Mouse (Mus musculus) testis, postnatal 10 days (tissue): ENCODE data around the gene Tbc1d1.

Source experiments
- DNase-seq: peaks from one replicate; pipeline ENCODE4 v3.0.0; 2021; ENCODE audit warnings: low spot score

Tbc1d1 gene

DNA sequence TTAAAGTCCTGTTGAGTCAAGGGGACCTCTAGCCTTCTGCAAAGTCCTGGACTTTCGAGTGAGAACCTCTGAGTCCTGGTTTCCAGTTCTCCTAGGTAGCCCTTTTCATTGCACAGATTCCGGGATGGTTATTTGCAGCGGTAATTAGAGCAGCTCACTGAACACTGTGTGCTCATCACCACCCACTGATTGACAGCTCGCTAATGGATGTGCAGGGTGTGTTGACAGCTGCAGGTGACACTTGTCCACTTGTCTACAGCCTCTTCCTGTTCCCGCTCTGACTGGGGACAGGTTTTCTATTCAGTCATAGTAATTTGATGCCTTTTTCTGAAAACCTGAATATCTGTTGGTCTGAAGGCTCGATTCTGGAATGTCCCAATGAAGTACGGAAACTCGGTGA is 50.8 kb downstream of the Tbc1d1 start:
- no peak for DNase-seq

DNA sequence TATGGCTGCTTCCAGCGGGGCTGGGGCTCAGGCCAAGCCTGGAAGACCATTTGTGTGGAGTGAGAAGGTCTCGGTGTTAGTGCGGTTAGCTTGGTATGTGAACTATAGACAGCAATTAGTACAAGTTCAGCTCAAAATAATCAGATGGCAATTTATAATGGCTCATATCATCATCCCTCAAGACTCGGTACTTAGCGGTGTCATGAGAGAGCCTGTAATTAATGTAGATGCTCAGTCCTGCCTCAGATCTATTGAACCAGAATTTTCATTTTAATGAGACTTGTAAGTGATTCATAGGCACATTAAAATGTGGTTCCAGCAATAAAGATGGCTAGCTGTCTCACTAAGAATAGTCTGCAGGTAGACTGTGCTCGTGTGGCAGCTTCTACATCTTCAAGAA is 51.7 kb downstream of the Tbc1d1 start:
- DNase-seq: no peak

DNA sequence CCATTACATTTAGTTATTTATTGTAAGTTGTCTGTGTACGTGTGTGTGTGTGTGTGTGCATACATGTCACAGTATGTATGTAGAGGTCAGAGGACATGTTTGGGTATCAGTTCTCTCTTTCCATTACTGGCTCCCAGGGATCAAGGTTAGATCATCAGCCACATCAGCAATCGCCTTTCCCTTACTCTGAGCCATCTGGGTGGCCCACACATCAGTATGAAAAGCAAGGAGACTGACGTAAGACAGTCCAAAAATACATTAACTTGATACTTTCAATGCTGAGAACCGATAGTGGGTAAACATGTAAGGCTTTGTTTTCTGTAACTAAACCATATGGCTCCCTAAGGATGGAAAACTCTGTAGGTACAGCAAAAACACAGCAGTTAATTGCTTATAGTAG is 54.7 kb downstream of the Tbc1d1 start:
- no peak for DNase-seq

DNA sequence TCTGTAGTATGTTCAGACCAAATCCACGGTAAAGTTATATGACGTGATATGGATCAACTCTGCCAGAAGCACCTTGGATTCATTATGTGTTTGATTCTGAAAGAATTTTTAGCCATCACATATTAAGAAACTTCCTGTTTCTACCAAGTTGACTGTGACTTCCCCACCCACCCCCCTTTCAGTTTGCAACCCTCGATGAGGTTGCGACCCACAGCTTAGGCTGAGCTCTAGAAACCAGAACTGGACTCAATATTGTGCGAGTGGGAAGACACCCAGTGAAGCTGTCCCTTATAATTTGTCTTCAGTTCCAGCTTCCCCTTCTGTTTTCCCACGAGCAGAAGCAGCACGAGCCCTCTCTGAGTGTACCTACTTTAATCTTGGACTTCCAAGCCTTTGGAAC is 55.2 kb downstream of the Tbc1d1 start:
- no peak for DNase-seq

DNA sequence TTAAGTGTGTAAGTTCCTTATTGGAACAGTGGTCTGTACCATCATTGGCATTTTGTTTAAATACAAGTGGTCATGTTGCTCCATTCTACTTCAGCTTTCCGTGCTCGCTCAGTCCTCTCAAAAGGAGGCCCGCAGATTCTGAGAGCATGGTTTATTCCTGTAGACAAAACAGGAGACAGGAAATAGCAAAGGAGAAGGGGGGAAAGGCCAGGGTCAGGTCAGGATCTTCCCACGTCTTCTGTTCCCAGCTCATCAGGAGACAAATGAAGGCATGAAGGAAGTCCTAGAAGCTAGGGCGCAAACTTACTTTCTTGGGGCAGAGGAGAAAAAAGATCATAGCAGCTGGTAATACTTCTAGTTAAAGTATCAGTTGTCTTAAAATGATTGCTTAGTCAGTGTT is 56.1 kb downstream of the Tbc1d1 start:
- DNase-seq: no peak

DNA sequence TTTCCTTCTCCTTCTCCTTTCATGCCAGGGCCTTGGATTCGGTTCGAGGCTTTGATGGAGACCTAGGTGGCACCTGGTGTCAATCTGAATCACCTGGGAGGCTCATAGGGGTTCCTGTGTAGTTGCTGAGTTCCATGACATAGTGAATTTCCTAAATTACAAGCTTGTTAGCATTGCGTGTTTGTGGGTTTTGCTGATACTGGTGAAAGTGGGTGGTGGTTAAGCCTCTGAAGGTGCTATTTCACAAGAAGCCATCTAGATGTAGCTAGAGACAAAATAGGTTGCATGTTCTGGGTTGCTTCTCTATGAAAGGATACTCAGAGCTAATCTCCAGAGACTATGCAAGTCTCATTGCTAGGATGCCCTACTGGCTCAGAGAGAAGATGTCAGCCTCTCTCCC is 56.5 kb downstream of the Tbc1d1 start:
- DNase-seq: no peak

DNA sequence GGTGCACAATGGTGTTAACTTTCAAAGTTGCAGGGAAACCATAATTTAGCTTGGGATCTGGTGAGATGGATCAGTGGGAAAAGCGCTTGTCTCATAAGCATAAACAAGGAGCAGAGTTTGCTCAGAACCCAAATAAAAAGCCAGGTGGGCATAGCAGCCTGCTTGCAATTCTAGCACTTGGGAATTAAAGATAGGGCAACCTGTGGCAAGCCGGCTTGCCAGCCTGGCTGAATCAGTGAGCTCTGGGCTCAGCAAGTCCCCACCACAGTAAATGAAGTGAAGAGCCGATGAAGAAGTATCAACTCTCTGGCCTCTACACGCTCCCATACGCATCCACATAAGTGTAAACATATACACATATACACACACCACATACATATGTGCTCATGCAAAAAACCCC is 59.7 kb downstream of the Tbc1d1 start:
- DNase-seq: no peak

DNA sequence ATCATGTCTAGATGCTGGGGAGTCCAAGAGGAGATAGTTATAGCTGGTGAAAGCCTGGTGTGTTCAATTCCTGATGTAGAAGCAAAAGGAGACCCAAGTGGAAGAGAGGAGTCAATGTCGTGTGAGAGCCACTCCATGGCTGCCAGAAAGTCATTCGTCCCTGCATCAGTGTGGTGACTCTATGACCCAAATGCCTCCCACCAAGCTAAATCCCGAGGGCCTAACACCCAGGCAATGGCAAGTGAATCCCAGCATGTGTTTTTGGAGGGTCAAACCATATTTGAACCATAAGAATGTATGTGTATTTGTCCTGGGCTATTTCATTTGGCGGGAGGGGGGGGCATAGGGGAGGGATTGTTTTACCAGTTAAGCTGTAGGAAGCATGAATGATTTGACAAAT is 60.2 kb downstream of the Tbc1d1 start:
- no peak for DNase-seq

DNA sequence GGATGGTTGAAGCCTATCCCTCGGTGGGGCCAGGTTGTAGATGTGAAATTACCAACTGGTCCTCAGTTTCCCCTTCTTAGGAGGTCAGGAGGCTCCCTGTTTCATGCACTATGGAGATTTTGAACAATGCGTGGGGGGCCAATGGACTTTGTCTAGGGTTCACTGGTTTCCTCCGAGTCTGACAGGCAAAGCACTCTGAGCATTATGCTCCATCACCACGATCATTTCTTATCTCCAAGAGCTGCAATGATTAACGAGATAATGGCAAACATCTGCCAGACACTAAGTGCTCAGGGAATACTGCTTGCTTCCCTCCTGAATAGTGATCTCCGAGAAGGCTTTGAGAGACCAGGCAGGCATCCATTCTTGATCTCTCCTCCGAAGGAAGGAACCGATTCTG is 61.2 kb downstream of the Tbc1d1 start:
- no peak for DNase-seq

DNA sequence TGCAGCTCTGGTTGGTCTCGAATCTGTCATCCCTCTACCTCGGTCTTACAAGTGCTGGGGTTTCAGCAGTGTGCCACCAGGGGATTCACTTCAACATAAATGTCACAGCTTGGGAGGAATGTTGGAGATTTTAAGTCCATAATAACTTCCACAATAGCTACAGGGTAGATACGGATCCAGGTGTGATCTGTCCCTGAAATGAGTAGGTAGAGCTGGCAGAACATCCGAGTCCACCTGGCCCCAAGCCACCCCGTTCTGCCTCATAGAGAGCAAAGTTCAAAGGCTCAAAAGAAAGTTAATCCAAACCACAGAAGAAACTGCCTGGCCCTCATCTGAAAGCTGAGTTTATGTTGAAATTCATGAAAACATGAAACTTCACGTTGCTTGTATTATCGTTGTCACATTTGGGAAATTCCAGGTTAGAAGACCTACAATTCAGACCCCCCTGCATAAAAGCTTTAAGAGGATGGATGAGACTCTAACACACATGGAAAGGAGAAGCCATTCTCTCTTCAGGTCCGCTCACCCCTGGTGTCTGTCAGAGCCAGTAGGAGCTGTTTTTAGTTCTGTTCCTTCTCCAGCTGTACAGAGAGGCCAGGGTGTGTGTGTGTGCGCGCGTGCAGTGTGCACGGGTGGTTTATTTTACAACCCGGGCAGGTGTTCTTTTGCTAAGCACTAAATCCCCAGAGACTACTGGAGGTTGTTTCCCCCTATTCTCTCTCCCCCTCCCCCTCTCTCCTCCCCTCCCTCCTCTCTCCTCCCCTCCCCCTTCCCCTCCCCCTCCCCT is 61.9 kb downstream of the Tbc1d1 start:
- no peak for DNase-seq

DNA sequence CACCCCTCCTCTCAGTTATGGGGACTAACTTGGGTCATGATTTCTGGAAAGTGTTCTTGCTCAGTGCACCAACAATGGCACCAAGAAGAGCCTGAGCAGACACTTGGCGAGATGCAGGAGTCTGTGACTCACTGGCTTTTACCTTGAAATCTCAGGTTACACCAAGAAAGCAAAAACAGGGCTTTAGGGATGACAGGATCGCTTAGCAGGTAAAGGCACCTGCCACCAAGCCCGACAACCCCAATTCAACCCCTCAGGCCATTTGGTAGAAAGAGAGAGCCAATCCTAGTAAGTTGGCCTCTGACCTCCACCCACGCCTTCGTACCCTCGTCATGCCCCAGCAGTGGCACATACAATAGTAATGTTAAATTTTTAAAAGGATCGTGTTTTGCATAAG is 62.5 kb downstream of the Tbc1d1 start:
- DNase-seq: no peak

DNA sequence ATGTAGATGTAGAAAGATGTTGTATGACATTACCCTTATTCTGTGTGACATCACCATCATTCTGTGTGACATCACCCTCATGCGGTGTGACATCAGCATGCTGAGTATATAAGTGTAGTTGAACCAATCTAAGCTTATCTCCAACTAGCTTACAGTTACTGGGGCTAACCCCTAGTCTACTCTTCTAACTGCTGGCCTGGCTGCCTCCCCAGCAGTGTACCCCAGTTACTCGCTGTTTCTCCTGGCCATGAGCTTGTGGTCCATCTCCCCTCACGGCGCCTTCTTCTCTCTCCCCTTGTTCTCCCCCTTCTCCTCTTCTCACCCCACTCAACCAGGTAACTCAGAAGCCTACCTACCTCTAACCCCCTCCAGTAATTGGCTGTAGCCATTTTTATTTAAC is 64.7 kb downstream of the Tbc1d1 start:
- DNase-seq: no peak

DNA sequence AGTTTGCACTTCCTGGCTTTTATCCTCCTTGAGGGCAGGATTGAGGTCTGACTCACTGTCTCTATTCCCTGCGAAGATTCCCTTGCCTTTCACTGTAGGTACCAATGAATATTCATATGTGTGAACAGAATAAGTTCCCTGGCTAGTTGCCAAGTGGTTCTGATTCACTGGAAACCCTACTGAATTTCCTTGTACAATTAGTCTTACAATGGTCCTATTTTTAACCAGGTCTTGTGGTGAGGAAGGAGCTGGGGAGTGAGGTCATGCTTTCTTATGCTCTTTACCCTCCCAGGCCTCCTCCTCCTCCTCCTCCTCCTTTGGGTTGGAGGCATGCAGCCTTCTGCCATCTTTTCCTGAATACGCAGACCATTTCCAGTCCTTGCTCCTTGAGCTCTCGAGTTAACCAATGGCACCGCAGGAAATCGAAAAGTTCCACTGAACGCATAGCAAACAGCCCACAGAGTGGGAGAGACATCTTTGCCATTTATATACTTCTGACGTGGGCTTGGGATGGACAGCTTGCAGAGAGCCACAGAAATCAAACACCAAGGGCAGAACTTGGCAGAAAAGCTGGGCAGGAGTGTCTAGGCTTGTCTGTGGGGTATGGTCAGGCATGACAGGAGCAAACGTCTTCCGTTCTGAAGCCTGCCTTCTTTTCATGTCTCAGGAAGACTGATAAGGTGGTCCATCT is 68.8 kb downstream of the Tbc1d1 start:
- DNase-seq: no peak

DNA sequence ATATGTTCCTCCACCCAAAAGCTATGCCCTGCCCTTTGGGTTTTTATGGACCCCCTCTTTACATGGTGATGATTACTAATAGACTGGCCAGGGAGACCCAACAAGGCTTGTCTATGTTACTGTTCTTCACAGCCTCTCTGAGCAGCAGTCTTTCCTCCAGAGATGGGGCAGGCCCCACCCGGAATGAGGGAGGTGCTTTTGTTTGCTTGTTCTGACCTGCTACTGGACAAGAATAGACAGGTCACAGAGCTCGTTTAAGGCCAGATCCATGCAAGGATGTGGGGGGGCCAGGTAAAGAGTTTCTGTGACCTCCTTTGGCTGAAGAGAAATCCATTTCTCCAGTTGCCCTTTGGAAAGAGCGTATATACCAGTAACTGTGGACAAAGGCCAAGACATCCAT is 72.1 kb downstream of the Tbc1d1 start:
- no peak for DNase-seq

DNA sequence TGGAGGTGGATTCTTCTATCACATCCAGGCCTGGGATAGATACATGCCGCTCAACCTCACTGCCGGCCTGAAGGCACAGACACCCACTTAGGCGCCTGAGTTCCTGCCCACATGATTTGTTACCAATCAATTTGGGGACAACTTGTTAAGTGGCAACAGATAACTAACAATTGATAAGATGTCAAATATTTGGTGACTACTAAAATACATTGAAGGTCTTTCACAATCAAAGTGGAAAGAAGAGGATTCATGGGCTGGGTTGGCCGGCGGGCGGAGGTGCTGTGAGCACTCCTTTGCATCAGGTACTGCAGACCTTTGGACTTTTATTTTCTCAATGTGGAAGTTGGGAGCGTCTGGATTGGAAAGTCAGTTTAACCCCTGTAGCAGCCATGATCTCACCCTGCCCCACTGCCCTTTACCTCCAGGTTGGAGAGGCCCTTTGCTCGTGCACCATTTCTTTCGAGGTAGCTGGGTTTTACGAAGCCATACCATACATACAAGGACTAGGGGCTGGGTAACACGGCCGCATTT is 73.3 kb downstream of the Tbc1d1 start:
- no peak for DNase-seq

DNA sequence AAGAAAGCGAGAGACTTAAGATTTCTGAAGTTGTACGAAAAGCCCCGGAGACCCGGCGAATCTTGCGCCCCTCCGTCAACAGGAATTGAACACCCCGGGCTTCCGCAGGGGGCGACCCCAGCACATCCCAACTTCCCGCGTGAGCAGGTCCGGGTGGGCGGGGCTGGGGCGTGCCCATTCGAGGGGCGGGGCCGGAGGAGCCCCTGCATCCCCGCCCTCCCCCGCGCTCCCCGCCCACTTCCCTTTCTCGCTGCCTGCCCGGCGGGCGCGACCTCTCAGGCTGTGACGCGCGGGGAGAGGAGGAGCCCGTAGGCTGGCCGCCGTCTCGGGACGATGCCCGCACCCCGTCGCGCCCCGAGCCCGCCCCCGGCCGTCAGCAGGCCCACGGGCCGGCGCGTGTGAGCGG is 74.0 kb downstream of the Tbc1d1 start:
- peak; percentile 95 for DNase-seq

DNA sequence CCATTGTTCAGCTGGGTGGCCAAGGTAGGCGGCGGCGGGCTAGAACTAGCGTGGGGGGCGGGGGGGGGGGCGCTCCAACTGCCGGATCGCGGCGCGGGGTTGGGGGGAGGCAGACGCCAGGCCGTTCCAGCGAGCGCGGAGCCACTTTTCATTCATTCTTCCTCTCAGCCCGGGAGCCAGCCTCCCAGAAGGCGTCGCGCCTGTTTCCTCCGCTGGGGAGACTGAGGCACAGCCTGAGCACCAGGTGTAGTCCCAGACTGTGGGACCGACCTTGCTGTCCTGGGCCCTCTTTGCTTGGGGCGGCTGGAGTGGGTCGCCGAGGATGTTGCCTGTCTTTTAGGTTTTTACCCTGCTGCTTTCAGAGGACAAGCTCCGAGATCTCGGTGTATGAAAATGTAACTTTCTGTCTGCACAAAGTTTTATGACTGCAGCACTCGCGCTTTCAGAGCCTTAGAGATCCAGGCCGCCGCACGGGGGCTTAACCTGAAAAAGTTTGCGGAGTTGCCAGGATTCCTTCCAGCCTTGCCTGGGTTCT is 74.5 kb downstream of the Tbc1d1 start:
- DNase-seq: peak; percentile 54

DNA sequence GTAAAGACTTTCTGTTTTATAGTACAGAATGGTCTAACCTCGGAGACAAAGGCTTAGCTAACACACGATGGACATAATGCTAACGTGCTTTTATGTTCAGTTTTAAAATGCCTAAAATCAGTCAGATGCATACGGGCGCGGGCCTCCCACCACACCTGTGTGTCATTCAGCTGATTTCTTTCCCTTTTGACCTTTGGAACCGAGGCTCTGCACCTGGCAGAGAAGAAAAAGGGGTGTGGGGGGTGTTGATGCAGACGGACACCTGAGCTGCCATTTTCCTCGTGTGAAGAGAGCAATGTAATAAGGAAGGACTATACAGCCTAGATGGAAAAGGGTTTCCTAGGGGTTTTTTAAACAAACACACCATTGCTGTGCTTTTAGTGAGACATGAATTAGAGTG is 76.8 kb downstream of the Tbc1d1 start:
- DNase-seq: no peak

DNA sequence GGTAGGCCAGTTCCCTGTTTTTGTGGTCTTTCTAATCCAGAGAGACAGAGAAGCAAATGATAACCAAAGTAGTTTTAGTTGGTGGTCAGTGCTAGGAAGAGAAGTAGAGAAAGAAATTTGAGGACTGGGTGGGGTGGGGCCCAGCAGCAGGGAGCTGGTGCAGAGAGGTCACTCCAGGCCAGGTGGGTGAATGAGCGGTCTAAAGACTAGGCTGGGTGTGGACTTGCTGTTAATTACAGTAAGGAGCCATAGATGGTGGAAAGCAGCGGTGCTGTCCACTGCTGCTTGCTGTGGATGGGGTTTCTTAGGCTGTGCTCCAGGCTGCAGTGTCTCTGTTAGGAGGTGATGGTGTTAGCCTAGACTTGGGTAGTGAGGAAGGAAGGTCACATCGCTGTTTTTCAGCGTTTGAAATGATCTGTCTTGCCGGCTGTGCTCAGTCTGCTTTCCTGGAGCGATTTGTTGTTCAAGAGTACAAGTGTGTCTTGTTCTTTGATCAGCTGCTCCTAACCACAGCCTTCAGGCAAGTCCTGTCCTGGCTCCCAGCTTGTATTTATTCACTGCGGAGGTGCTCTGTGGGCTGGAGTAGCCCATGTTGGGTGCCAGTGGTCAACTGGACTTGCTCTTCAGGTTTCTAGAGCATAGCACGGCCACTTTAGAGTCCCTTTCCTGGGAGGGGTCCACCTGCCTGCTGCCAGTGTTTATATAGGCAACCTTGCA is 78.3 kb downstream of the Tbc1d1 start:
- no peak for DNase-seq

DNA sequence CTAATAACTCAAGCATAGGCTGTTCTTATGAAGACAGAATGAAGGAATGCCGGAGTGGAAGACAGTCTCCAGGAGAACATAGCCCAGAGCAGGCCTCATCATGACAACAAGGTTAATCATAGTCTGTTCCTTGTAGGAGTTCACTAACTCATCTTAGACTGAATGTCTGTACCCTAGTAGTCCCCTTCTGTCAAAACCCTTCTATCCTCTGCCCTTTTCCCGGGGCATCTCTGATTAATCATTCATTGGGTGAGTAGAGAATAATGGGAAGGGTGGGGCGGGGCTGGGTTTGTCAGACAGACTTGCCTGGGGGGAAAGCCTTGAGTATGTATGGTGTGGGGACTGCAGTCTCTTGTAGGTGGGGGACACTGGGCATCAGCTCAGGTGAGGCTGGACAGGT is 79.1 kb downstream of the Tbc1d1 start:
- DNase-seq: no peak

DNA sequence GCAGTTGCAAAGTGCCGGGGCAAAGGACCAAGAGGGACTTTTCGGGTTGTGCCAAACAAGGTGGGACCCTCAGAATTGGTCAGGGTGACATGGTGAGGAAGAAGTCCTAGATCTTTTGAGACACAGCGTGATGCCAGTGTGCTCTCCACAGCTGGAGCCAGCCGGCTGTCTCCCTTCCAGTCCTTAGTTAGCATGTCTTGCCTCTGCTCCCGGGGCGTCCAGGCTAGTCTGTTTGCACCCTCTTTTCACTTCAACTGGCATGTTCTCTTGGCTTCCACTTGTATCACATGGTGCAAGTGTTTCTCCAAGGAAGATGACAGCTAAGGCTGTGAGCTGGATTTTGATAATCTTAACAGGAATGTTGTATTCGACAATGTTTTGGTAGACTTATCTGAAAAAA is 80.5 kb downstream of the Tbc1d1 start:
- no peak for DNase-seq

DNA sequence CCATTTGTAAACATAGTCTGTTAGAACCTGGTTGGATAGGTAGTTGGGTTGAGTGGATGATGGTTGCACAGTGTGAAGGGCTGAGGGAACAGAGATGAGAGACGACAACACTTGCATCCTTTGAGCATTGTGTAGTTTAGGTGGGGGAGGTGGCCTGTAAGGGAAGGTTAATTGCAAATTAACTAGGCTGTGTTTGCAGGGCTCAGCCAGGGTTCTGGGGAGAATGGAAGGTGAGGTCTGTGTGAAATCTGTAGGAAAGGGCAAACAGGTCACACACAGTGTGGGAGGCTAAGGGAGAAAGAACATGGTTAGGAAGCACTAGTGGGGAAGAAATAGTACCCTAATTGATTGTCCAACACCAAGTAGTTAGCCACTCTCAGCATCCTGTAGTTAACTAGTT is 81.2 kb downstream of the Tbc1d1 start:
- DNase-seq: no peak

DNA sequence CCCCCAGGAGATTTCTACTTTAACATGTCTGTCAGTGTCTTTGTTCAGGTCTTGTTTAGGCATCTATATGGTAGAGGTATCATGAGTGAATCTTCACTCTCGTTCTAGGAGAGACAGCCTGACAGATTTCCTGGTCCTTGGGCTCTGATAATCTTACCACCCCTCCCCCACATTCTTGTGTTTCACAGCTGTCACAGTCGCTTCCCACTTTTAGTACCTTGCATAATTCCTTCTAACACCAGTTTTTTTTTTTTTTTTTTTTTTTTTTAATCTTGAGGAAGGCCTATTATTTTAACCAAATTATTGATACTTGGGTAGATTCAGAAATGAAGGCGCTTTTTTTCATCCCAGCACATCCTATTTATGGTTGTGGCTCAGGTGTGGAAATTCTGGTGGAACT is 81.6 kb downstream of the Tbc1d1 start:
- no peak for DNase-seq
